Mouse (Mus musculus) inflammation-experienced regulatory T-cells, adult 6 months (primary cell): ENCODE results near the gene Cbx3. TPM values are rescaled to one million over a fixed set of nuclear protein-coding genes. Genes with fewer than 3 reads are reported as not detected.

Experiments used
- ATAC-seq: one replicate; pipeline ENCODE4 v1.8.0; 2017
- polyA plus RNA-seq, 3 experiments: library from polyadenylated mRNA; unstranded; fragments of 100-300 nt; shearing (Covaris generic); gene quantifications; one replicate each; pipeline ENCODE4 v1.2.1; 2017

The Cbx3 gene
- polyA plus RNA-seq, 3 experiments from 2014 or later, result 598 to 900 (median 693) TPM

DNA sequence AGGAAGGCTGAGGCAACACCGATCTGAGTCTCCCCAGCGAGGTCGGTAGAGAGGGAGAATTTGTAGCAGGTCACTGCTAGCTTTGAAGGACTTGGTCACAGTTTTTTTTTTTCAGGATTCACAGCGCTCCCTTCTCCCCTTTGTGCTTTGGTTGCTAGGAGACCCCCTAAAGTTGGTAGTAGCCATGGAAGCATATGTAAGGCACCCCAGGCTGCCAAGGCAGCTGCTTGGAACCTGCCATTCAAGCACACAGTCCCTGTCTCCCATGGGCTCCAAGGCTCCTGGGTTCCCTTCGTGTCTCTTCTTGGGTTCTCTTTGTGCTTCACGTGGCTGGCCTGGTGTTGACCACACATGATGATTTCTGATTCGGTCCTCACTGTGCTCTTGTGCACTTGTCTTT is 59.3 kb downstream of the Cbx3 start:
- no peak for ATAC-seq

Other genes starting within 250 kb of the Cbx3 start
- gene Nfe2l3, start 37.7 kb upstream of the Cbx3 start, polyA plus RNA-seq, result under 1 TPM; 0.54 to 0.87 (median 0.55) TPM
- 1,000 to 10,000 TPM; 1,055 to 1,311 (median 1,271) TPM for gene Hnrnpa2b1, start 466 bp upstream of the Cbx3 start, polyA plus RNA-seq
- 10 to 100 TPM; 26.4 to 55.3 (median 36.4) TPM for gene Snx10, start 53.5 kb downstream of the Cbx3 start, polyA plus RNA-seq